Mouse (Mus musculus): Measurements from ENCODE around the gene Gm10486.
"Not testable (repeated sequence)": the region's sequence is repeated elsewhere in the genome, so short reads cannot be mapped to it uniquely, and the experiment has no call there.

Gm10486 gene

DNA sequence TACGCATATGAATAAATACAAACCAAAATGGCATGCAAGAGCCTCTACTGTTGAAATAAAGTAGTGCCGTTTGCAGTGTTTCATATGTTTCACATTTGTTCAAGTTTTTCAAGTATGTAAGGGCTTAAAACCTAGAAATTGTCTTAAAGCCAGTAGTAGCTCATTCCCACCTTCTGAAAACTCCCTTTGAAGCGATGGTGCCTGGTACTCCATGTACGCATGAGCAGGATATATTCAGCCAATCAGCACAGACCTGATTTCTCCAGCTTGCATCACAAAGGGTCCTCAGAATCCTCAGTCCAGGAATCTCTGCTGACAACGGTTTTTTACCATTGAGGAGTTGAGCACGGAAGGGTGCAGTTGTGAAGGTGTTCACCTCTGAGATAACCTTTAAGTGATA is at the start of gene Gm10486:
Gene Gm10486, plus strand, starts transcription at position 301 of the 400 bp plus-strand sequence.
- DNase-seq = not testable (repeated sequence)

Measured in thymus, postnatal 25 days (tissue).